Mouse (Mus musculus) myocyte (in vitro differentiated cells): ENCODE measurements around the gene Hsf2. TPM values are rescaled to one million over a fixed set of nuclear protein-coding genes. Genes with fewer than 3 reads are reported as not detected.

Source experiments
- H3K27me3 ChIP-seq: one replicate; pipeline ENCODE4 v1.6.1; 2011; ENCODE audit not compliant: control insufficient read depth, insufficient read depth, insufficient read length
- H3K36me3 ChIP-seq: one replicate; pipeline ENCODE4 v1.6.1; 2011; ENCODE audit not compliant: control insufficient read depth, insufficient read depth
- H3K4me2 ChIP-seq: one replicate; pipeline ENCODE4 v1.6.1; 2011; ENCODE audit warnings: low read depth, control low read depth
- H3K4me3 ChIP-seq: one replicate; pipeline ENCODE4 v1.5.1; 2011; ENCODE audit warnings: mild to moderate bottlenecking, control low read depth, moderate library complexity
- H3K79me2 ChIP-seq: one replicate; pipeline ENCODE4 v1.6.1; 2011; ENCODE audit not compliant: control insufficient read depth, insufficient read depth
- H3ac ChIP-seq: one replicate; pipeline ENCODE4 v1.6.1; 2011; ENCODE audit not compliant: control insufficient read depth, insufficient read length
- CEBPB ChIP-seq: IDR thresholded peaks from 2 replicates; pipeline ENCODE4 v1.6.1; 2011; ENCODE audit warnings: mild to moderate bottlenecking, moderate library complexity; ENCODE audit not compliant: poor library complexity, insufficient read depth, severe bottlenecking
- E2F4 ChIP-seq: IDR thresholded peaks from one replicate; pipeline ENCODE4 v1.6.1; 2011; ENCODE audit warnings: mild to moderate bottlenecking, control low read depth, moderate library complexity; ENCODE audit not compliant: insufficient read depth
- MAX ChIP-seq: IDR thresholded peaks from one replicate; pipeline ENCODE4 v1.6.1; 2011; ENCODE audit warnings: low read depth, mild to moderate bottlenecking, control low read depth
- MYOD1 ChIP-seq, 3 experiments: IDR thresholded peaks; one replicate each; pipeline ENCODE4 v1.6.1; 2011; ENCODE audit warnings: control low read depth in 2 of 3, low read depth in 2 of 3, mild to moderate bottlenecking in 2 of 3, moderate library complexity in 1 of 3; ENCODE audit not compliant: insufficient read length in 2 of 3, control insufficient read depth in 1 of 3
- MYOG ChIP-seq, 3 experiments: IDR thresholded peaks; one replicate each; pipeline ENCODE4 v1.6.1; 2011; ENCODE audit warnings: control low read depth in 2 of 3, low read depth in 2 of 3, mild to moderate bottlenecking in 2 of 3; ENCODE audit not compliant: insufficient read length in 2 of 3, control insufficient read depth in 1 of 3, insufficient read depth in 1 of 3
- POLR2A ChIP-seq: IDR thresholded peaks from one replicate; pipeline ENCODE4 v1.6.1; 2011; ENCODE audit warnings: low read depth, mild to moderate bottlenecking, control low read depth, moderate library complexity; ENCODE audit not compliant: insufficient read length
- POLR2AphosphoS2 ChIP-seq: IDR thresholded peaks from one replicate; pipeline ENCODE4 v1.6.1; 2011; ENCODE audit warnings: low read depth, control low read depth; ENCODE audit not compliant: insufficient read length
- REST ChIP-seq: IDR thresholded peaks from one replicate; pipeline ENCODE4 v1.6.1; 2011; ENCODE audit warnings: mild to moderate bottlenecking, control low read depth, moderate library complexity; ENCODE audit not compliant: insufficient read depth, insufficient read length
- SRF ChIP-seq: IDR thresholded peaks from one replicate; pipeline ENCODE4 v1.6.1; 2011; ENCODE audit warnings: low read depth; ENCODE audit not compliant: control insufficient read depth, insufficient read length
- TCF12 ChIP-seq: IDR thresholded peaks from one replicate; pipeline ENCODE4 v1.6.1; 2011; ENCODE audit warnings: mild to moderate bottlenecking, control low read depth; ENCODE audit not compliant: poor library complexity, insufficient read depth, severe bottlenecking
- TCF3 ChIP-seq: IDR thresholded peaks from one replicate; pipeline ENCODE4 v1.6.1; 2011; ENCODE audit warnings: low read depth, control low read depth; ENCODE audit not compliant: insufficient read length
- USF1 ChIP-seq: IDR thresholded peaks from one replicate; pipeline ENCODE4 v1.6.1; 2011; ENCODE audit warnings: low read depth, mild to moderate bottlenecking, control low read depth, moderate library complexity
- polyA plus RNA-seq: library from polyadenylated mRNA; unstranded; fragments of >200 nt; fragmentation: generic; extraction: Trizol; gene quantifications from one replicate; pipeline ENCODE4 v1.2.1, GENCODE M21; 2012; ENCODE audit warnings: missing spikeins

Gene Hsf2
- 12.7 TPM for polyA plus RNA-seq

- TF ChIP-seq TCF3, result no peak
- no peak for TF ChIP-seq MAX
- TF ChIP-seq MYOD1 (IDR thresholded peaks at IDR 0.05; ENCODE audit: control insufficient read depth in 1 of 3, insufficient read length in 2 of 3, low read depth in 2 of 3), result peak in 2 of 3 experiments; percentile 37 to 84
- TF ChIP-seq CEBPB, result no peak
- TF ChIP-seq SRF, result peak; percentile 37
- TF ChIP-seq POLR2A, result peak; percentile 68
- TF ChIP-seq TCF12, result no peak
- TF ChIP-seq REST, result no peak
- TF ChIP-seq E2F4, result peak; percentile 66
- TF ChIP-seq USF1, result peak; percentile 70
- TF ChIP-seq POLR2AphosphoS2, result no peak
- peak in 2 of 3 experiments; percentile 67 to 72 for TF ChIP-seq MYOG (IDR thresholded peaks at IDR 0.05; ENCODE audit: control insufficient read depth in 1 of 3, insufficient read depth in 1 of 3, insufficient read length in 2 of 3, low read depth in 2 of 3)
- Histone ChIP-seq H3K4me3 (peak within 1 kb of the TSS; percentile 57), H3K79me2 (peaks cover 41% of the 10 kb centered on the region), H3K27me3 (no peaks in the 10 kb centered on the region), H3K36me3 (no peaks in the 10 kb centered on the region), H3ac (peak within 1 kb of the TSS; percentile 59), H3K4me2 (peak within 1 kb of the TSS; percentile 72)
Measured at GRCm38 (mm10) chr10:57485908-57486541, at the start of gene Hsf2. TSS of gene Hsf2 (plus strand) at chr10:57486385.

GRCm38 (mm10) chr10:57437898-57438297, 48.3 kb upstream of the Hsf2 start:
- no peaks in the 10 kb centered on the region for H3K27me3 ChIP-seq
- H3ac ChIP-seq, result no peak overlapping the region
- H3K4me3 ChIP-seq, result no peak overlapping the region
- H3K79me2 ChIP-seq, result no peaks in the 10 kb centered on the region
- no peak overlapping the region for H3K4me2 ChIP-seq
- TF ChIP-seq CEBPB, result no peak
- no peak for TF ChIP-seq POLR2A
- TF ChIP-seq REST, result no peak
- no peak for TF ChIP-seq POLR2AphosphoS2
- no peak for TF ChIP-seq SRF
- no peak for TF ChIP-seq TCF3
- TF ChIP-seq E2F4, result no peak
- no peaks in the 10 kb centered on the region for H3K36me3 ChIP-seq

GRCm38 (mm10) chr10:57441049-57441448, 45.1 kb upstream of the Hsf2 start:
- H3ac ChIP-seq, result no peak overlapping the region
- no peaks in the 10 kb centered on the region for H3K36me3 ChIP-seq
- TF ChIP-seq CEBPB (no peak), TCF12 (no peak), MYOD1 (IDR thresholded peaks at IDR 0.05; ENCODE audit: control insufficient read depth in 1 of 3, insufficient read length in 2 of 3, low read depth in 2 of 3) (no peak), POLR2AphosphoS2 (no peak), TCF3 (no peak), REST (no peak), E2F4 (no peak), MYOG (IDR thresholded peaks at IDR 0.05; ENCODE audit: control insufficient read depth in 1 of 3, insufficient read depth in 1 of 3, insufficient read length in 2 of 3, low read depth in 2 of 3) (no peak), USF1 (no peak), MAX (no peak), POLR2A (no peak), SRF (no peak)
- no peaks in the 10 kb centered on the region for H3K79me2 ChIP-seq
- no peaks in the 10 kb centered on the region for H3K27me3 ChIP-seq
- no peak overlapping the region for H3K4me2 ChIP-seq
- no peak overlapping the region for H3K4me3 ChIP-seq

- TF ChIP-seq SRF (no peak), CEBPB (no peak), POLR2A (no peak), E2F4 (no peak), MYOG (IDR thresholded peaks at IDR 0.05; ENCODE audit: control insufficient read depth in 1 of 3, insufficient read depth in 1 of 3, insufficient read length in 2 of 3, low read depth in 2 of 3) (no peak)
- H3K4me2 ChIP-seq, result no peak overlapping the region
- no peaks in the 10 kb centered on the region for H3K27me3 ChIP-seq
- no peak overlapping the region for H3ac ChIP-seq
- no peaks in the 10 kb centered on the region for H3K79me2 ChIP-seq
- H3K36me3 ChIP-seq, result no peaks in the 10 kb centered on the region
- H3K4me3 ChIP-seq, result no peak overlapping the region
Measured at GRCm38 (mm10) chr10:57444392-57444791, 41.8 kb upstream of the Hsf2 start.

- no peaks in the 10 kb centered on the region for H3K79me2 ChIP-seq
- TF ChIP-seq MAX (no peak), MYOD1 (IDR thresholded peaks at IDR 0.05; ENCODE audit: control insufficient read depth in 1 of 3, insufficient read length in 2 of 3, low read depth in 2 of 3) (no peak), POLR2A (no peak), USF1 (no peak), POLR2AphosphoS2 (no peak), SRF (no peak), CEBPB (no peak), REST (no peak), TCF12 (no peak), TCF3 (no peak), MYOG (IDR thresholded peaks at IDR 0.05; ENCODE audit: control insufficient read depth in 1 of 3, insufficient read depth in 1 of 3, insufficient read length in 2 of 3, low read depth in 2 of 3) (no peak), E2F4 (no peak)
Measured at GRCm38 (mm10) chr10:57445655-57446054, 40.5 kb upstream of the Hsf2 start.

More at GRCm38 (mm10) chr10:57445655-57446054, 40.5 kb upstream of the Hsf2 start:
- Histone ChIP-seq H3ac (no peak overlapping the region), H3K27me3 (no peaks in the 10 kb centered on the region), H3K4me3 (no peak overlapping the region), H3K36me3 (no peaks in the 10 kb centered on the region), H3K4me2 (no peak overlapping the region)
